Mouse (Mus musculus) MEL (cell line): ENCODE results near the gene Acod1. TPM values are rescaled to one million over a fixed set of nuclear protein-coding genes. Genes with fewer than 3 reads are reported as not detected.
A peak's percentile ranks its signal among the peaks of the same experiment; 100 is the strongest.

Experiments used
- DNase-seq: peaks from one replicate; pipeline ENCODE4 v3.0.0; 2011; ENCODE audit warnings: low read depth, low spot score
- H3K27ac ChIP-seq: 2 replicates; pipeline ENCODE4 v1.5.1; 2012; ENCODE audit warnings: low read depth, mild to moderate bottlenecking, control low read depth, low read length, moderate library complexity; ENCODE audit not compliant: control insufficient read depth
- H3K27me3 ChIP-seq, 2 experiments: fragments of 150-350 bp in 1 of 2; sonication (generic) in 1 of 2; 2 replicates each; pipeline ENCODE4 v1.6.1; 2012; ENCODE audit warnings: low read length in 2 of 2, mild to moderate bottlenecking in 2 of 2, improper control_type of control experiment in 1 of 2, moderate library complexity in 1 of 2; ENCODE audit not compliant: insufficient read depth in 2 of 2, control insufficient read depth in 1 of 2
- H3K36me3 ChIP-seq, 2 experiments: 2 replicates each; pipeline ENCODE4 v1.6.1; 2012 to 2014; ENCODE audit warnings: low read length in 2 of 2, improper control_type of control experiment in 1 of 2, inconsistent platforms in 1 of 2, mild to moderate bottlenecking in 1 of 2; ENCODE audit not compliant: insufficient read depth in 2 of 2, control insufficient read depth in 1 of 2
- H3K4me1 ChIP-seq, 2 experiments: fragments of 150-350 bp in 1 of 2; sonication (generic) in 1 of 2; 2 replicates each; pipeline ENCODE4 v1.6.1; 2012; ENCODE audit warnings: low read length in 2 of 2, improper control_type of control experiment in 1 of 2, mild to moderate bottlenecking in 1 of 2; ENCODE audit not compliant: insufficient read depth in 2 of 2, control insufficient read depth in 1 of 2
- H3K4me3 ChIP-seq, 2 experiments: fragments of 150-350 bp in 1 of 2; sonication (generic) in 1 of 2; 2 replicates each; pipeline ENCODE4 v1.5.1; 2012; ENCODE audit warnings: low read depth in 2 of 2, low read length in 2 of 2, mild to moderate bottlenecking in 2 of 2, moderate library complexity in 2 of 2, control low read depth in 1 of 2, improper control_type of control experiment in 1 of 2; ENCODE audit not compliant: control insufficient read depth in 1 of 2, insufficient read depth in 1 of 2
- H3K79me2 ChIP-seq: 2 replicates; pipeline ENCODE4 v1.6.1; 2012; ENCODE audit warnings: mild to moderate bottlenecking, low read length, moderate library complexity; ENCODE audit not compliant: control insufficient read depth, poor library complexity, insufficient read depth
- H3K9ac ChIP-seq: 2 replicates; pipeline ENCODE4 v1.6.1; 2012; ENCODE audit warnings: low read depth, mild to moderate bottlenecking, control low read depth, low read length, moderate library complexity; ENCODE audit not compliant: control insufficient read depth, poor library complexity, severe bottlenecking
- H3K9me3 ChIP-seq: fragments of 150-350 bp; sonication (generic); replicated peaks from 2 replicates; pipeline ENCODE4 v1.6.1; 2012; ENCODE audit warnings: mild to moderate bottlenecking, low read length, improper control_type of control experiment, moderate library complexity; ENCODE audit not compliant: insufficient read depth
- CHD1 ChIP-seq: IDR thresholded peaks from 2 replicates; pipeline ENCODE4 v1.6.1; 2012; ENCODE audit warnings: low read depth, mild to moderate bottlenecking, inconsistent platforms, low read length, improper control_type of control experiment
- ELF1 ChIP-seq: IDR thresholded peaks from 2 replicates; pipeline ENCODE4 v1.6.1; 2014; ENCODE audit warnings: low read depth, mild to moderate bottlenecking, inconsistent platforms, low read length, improper control_type of control experiment, moderate library complexity
- ETS1 ChIP-seq: IDR thresholded peaks from 2 replicates; pipeline ENCODE4 v1.6.1; 2012; ENCODE audit warnings: low read depth, mild to moderate bottlenecking, inconsistent platforms, low read length, improper control_type of control experiment, moderate library complexity
- GABPA ChIP-seq: IDR thresholded peaks from 2 replicates; pipeline ENCODE4 v1.6.1; 2012; ENCODE audit warnings: low read depth, mild to moderate bottlenecking, inconsistent platforms, low read length, improper control_type of control experiment, moderate library complexity
- HCFC1 ChIP-seq: IDR thresholded peaks from 2 replicates; pipeline ENCODE4 v1.6.1; 2012; ENCODE audit warnings: low read depth, mild to moderate bottlenecking, inconsistent platforms, low read length, improper control_type of control experiment, moderate library complexity
- KAT2A ChIP-seq: conservative IDR thresholded peaks from 2 replicates; pipeline ENCODE4 v1.6.1; 2012; ENCODE audit warnings: low read depth, low read length, improper control_type of control experiment, inconsistent platforms
- MAX ChIP-seq: IDR thresholded peaks from 2 replicates; pipeline ENCODE4 v1.6.1; 2011; ENCODE audit warnings: low read length, improper control_type of control experiment
- MAZ ChIP-seq: IDR thresholded peaks from 2 replicates; pipeline ENCODE4 v1.6.1; 2012; ENCODE audit warnings: low read depth, mild to moderate bottlenecking, inconsistent platforms, low read length, improper control_type of control experiment
- MXI1 ChIP-seq: IDR thresholded peaks from 2 replicates; pipeline ENCODE4 v1.6.1; 2011; ENCODE audit warnings: mild to moderate bottlenecking, low read depth, low read length, improper control_type of control experiment
- MYC ChIP-seq: IDR thresholded peaks from 2 replicates; pipeline ENCODE4 v1.6.1; 2011; ENCODE audit warnings: low read depth, mild to moderate bottlenecking, low read length, improper control_type of control experiment, moderate library complexity
- NELFE ChIP-seq: IDR thresholded peaks from 2 replicates; pipeline ENCODE4 v1.6.1; 2011; ENCODE audit warnings: low read depth, low read length, improper control_type of control experiment
- NRF1 ChIP-seq: IDR thresholded peaks from 2 replicates; pipeline ENCODE4 v1.6.1; 2014; ENCODE audit warnings: low read depth, mild to moderate bottlenecking, inconsistent platforms, low read length, improper control_type of control experiment, moderate library complexity; ENCODE audit not compliant: poor library complexity, insufficient read depth, severe bottlenecking
- POLR2A ChIP-seq, 2 experiments: IDR thresholded peaks; 2 replicates each; pipeline ENCODE4 v1.6.1; 2011 to 2012; ENCODE audit warnings: low read length in 2 of 2, mild to moderate bottlenecking in 2 of 2, control low read depth in 1 of 2, improper control_type of control experiment in 1 of 2, low read depth in 1 of 2, moderate library complexity in 1 of 2; ENCODE audit not compliant: control insufficient read depth in 1 of 2, insufficient read depth in 1 of 2, poor library complexity in 1 of 2
- POLR2AphosphoS5 ChIP-seq: IDR thresholded peaks from 2 replicates; pipeline ENCODE4 v1.6.1; 2012; ENCODE audit warnings: low read depth, borderline replicate concordance, mild to moderate bottlenecking, inconsistent platforms, low read length, moderate library complexity, mixed read lengths
- SIN3A ChIP-seq: IDR thresholded peaks from 2 replicates; pipeline ENCODE4 v1.6.1; 2012; ENCODE audit warnings: low read length, improper control_type of control experiment, inconsistent platforms
- SMC3 ChIP-seq: IDR thresholded peaks from 2 replicates; pipeline ENCODE4 v1.6.1; 2011; ENCODE audit warnings: low read depth, low read length, improper control_type of control experiment
- TAL1 ChIP-seq: IDR thresholded peaks from 2 replicates; pipeline ENCODE4 v1.6.1; 2012; ENCODE audit warnings: mild to moderate bottlenecking, inconsistent platforms, low read length, moderate library complexity, mixed read lengths
- TBP ChIP-seq: IDR thresholded peaks from 2 replicates; pipeline ENCODE4 v1.8.0; 2011; ENCODE audit warnings: low read depth, low read length, improper control_type of control experiment
- ZC3H11A ChIP-seq: IDR thresholded peaks from 2 replicates; pipeline ENCODE4 v1.6.1; 2012; ENCODE audit warnings: low read depth, mild to moderate bottlenecking, inconsistent platforms, low read length, improper control_type of control experiment
- ZKSCAN1 ChIP-seq: IDR thresholded peaks from 2 replicates; pipeline ENCODE4 v1.6.1; 2012; ENCODE audit warnings: low read depth, mild to moderate bottlenecking, inconsistent platforms, low read length, improper control_type of control experiment, moderate library complexity
- ZMIZ1 ChIP-seq: IDR thresholded peaks from 2 replicates; pipeline ENCODE4 v1.6.1; 2012; ENCODE audit warnings: low read depth, mild to moderate bottlenecking, inconsistent platforms, low read length, improper control_type of control experiment, moderate library complexity
- polyA plus RNA-seq, 2 experiments: library from polyadenylated mRNA; stranded (reverse) in 1 of 2; unstranded in 1 of 2; fragments of >175 nt in 1 of 2; fragments of >200 nt in 1 of 2; gene quantifications; 2 replicates each; pipeline versions ENCODE4 v1.2.1 to v1.2.4; 2012; ENCODE audit warnings: low replicate concordance in 2 of 2, low read depth in 1 of 2; ENCODE audit not compliant: insufficient read length in 2 of 2, insufficient read depth in 1 of 2, missing spikeins in 1 of 2
- total RNA-seq: library from RNA; depleted of rRNA; stranded (reverse); fragments of 300-350 nt; gene quantifications from 2 replicates; pipeline ENCODE4 v1.2.3, GENCODE M21; 2012

Gene Acod1
- total and polyA plus RNA-seq, 3 experiments, result not detected

- Histone ChIP-seq H3K27me3 (no peaks in the 10 kb centered on the region), H3K9ac (peak overlapping the region; percentile 99), H3K79me2 (peaks cover 25% of the 10 kb centered on the region), H3K4me1 (peaks cover 5 to 7% of the 10 kb centered on the region in 2 experiments; a peak in 1 of 4 replicates), H3K4me3 (peak overlapping the region; percentile 93 to 99), H3K27ac (peak overlapping the region; percentile 8), H3K9me3 (no peaks in the 10 kb centered on the region), H3K36me3 (peaks cover 1 to 24% of the 10 kb centered on the region in 2 experiments; a peak in 3 of 4 replicates)
- peak; percentile 40 for DNase-seq
- 0 out of 2 replicates have a peak, but pooled peaks have one; percentile 94 for TF ChIP-seq CHD1
- TF ChIP-seq ZKSCAN1, result no peak
Measured at GRCm38 (mm10) chr14:103098213-103098586, 51.4 kb downstream of the Acod1 start.

DNA sequence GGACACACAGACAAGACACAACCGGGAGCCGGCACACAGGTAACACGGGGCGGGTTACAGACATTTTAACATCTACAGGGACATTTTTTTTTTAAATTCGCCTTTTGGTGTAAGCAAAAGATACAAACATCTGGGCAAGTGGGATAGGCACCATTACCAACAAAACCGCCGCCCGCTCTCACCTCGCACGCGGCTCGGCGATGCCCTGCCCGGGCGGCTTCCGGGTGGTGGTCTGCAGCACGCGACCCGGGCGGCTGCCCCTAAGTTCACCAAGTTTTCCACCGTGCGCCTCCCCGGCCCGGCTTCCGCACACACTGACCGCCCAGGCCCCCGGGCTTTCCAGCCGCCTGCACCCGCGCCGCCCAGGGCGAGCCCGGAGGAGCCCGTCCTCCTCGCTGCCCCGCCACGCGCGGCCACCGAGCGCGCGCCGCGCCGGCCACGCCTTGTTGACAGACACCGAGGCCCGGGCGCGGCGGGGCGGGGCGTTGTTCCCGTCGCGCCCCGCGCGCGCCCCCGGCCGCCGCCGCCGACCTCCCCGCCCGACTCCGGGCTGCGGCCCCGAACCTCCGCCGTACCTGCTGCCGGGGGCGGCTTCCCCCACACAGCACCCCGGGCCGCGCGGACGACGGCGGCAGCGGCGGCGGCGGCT is 51.9 kb downstream of the Acod1 start:
- Histone ChIP-seq H3K27me3 (no peaks in the 10 kb centered on the region), H3K4me1 (peaks cover 4% of the 10 kb centered on the region in 2 experiments; a peak in 1 of 4 replicates), H3K9me3 (no peaks in the 10 kb centered on the region), H3K36me3 (peaks cover 1 to 19% of the 10 kb centered on the region in 2 experiments; a peak in 3 of 4 replicates), H3K4me3 (peak overlapping the region; percentile 93 to 99), H3K9ac (peak overlapping the region; percentile 99), H3K79me2 (peaks cover 24% of the 10 kb centered on the region), H3K27ac (peak overlapping the region; percentile 93)
- TF ChIP-seq MAZ, result no peak
- peak; percentile 83 for TF ChIP-seq MXI1
- TF ChIP-seq HCFC1, result peak; percentile 32; the same call in 1 of the 2 replicates
- TF ChIP-seq NELFE, result peak; percentile 49; the same call in 1 of the 2 replicates
- no peak for TF ChIP-seq ZC3H11A
- no peak for TF ChIP-seq GABPA
- TF ChIP-seq ELF1, result peak; percentile 31; the same call in 1 of the 2 replicates
- TF ChIP-seq TBP, result no peak
- TF ChIP-seq TAL1, result no peak
- TF ChIP-seq CHD1, result 0 out of 2 replicates have a peak, but pooled peaks have one; percentile 26
- TF ChIP-seq ETS1, result no peak
- TF ChIP-seq KAT2A, result no peak
- no peak for TF ChIP-seq POLR2AphosphoS5
- TF ChIP-seq MAX, result no peak; the same call in 1 of the 2 replicates
- 0 out of 2 replicates have a peak, but pooled peaks have one; percentile 24 for TF ChIP-seq SIN3A
- TF ChIP-seq ZMIZ1, result 0 out of 2 replicates have a peak, but pooled peaks have one; percentile 15
- 0 out of 2 replicates have a peak, but pooled peaks have one; percentile 54 for TF ChIP-seq MYC
- peak; percentile 24 to 67; a peak in 3 of 4 replicates for TF ChIP-seq POLR2A (IDR thresholded peaks at IDR 0.05; ENCODE audit: control insufficient read depth in 1 of 2, insufficient read depth in 1 of 2, low read depth in 1 of 2, low read length in 2 of 2, poor library complexity in 1 of 2)
- TF ChIP-seq SMC3, result no peak
- no peak for TF ChIP-seq NRF1
- peak; percentile 77 for DNase-seq
